13 mouse cellular contexts compared by ENCODE assay signal in genomic region chrX:60780161-60780560, GRCm38 (mm10).
DNase-seq lines count a peak whose midpoint lies in the region; ATAC-seq and TF ChIP-seq lines count a peak whose summit lies in the region.
"Had no signal": no experiment of that assay in that cellular context is flagged by ENCODE, and none has a peak within 500 bp of the region (broad histone marks: within the 10 kb centered on the region; RNA-seq: fewer than 3 reads in every experiment).

No protein-coding gene starts in this region.

- no peaks in the 10 kb centered on the region for H3K27me3 ChIP-seq in kidney, adult 2 months (replicated peaks; ENCODE audit: control insufficient read depth, insufficient read depth, low read length)
- H3K27me3 ChIP-seq in kidney, embryonic 15.5 days = no peaks in the 10 kb centered on the region

- no peaks in the 10 kb centered on the region for H3K36me3 ChIP-seq in kidney, adult 2 months (ENCODE audit: control insufficient read depth, insufficient read depth, low read length)
- H3K36me3 ChIP-seq in kidney, embryonic 15.5 days = no peaks in the 10 kb centered on the region
- H3K36me3 ChIP-seq: hindbrain, embryonic 10.5 days had no signal

- H3K27ac ChIP-seq in kidney, adult 2 months (ENCODE audit: insufficient read depth, low read depth, low read length) = no peak overlapping the region
- H3K27ac ChIP-seq in kidney, embryonic 15.5 days = no peak overlapping the region
- H3K27ac ChIP-seq: hindbrain, embryonic 10.5 days had no signal

- no peak for ATAC-seq in cerebellum, adult (ENCODE audit: insufficient number of reproducible peaks, low FRiP score, low TSS enrichment)
- no peak for ATAC-seq in kidney, embryonic 15.5 days (replicated peaks; ENCODE audit: low FRiP score)
- no peak for ATAC-seq in erythroid progenitor cell, adult 5-6 weeks (replicated peaks; ENCODE audit: low FRiP score, poor library complexity, severe bottlenecking)
- ATAC-seq: lung, postnatal 0 days had no signal

- no peak overlapping the region for H3K4me3 ChIP-seq in kidney, adult 2 months (ENCODE audit: insufficient read depth, low read depth, low read length)
- H3K4me3 ChIP-seq in kidney, embryonic 15.5 days (replicated peaks) = no peak overlapping the region
- H3K4me3 ChIP-seq: hindbrain, embryonic 10.5 days had no signal

- H3K9ac ChIP-seq in kidney, embryonic 15.5 days = no peak overlapping the region

- no peaks in the 10 kb centered on the region for H3K9me3 ChIP-seq in kidney, embryonic 15.5 days (replicated peaks)
- H3K9me3 ChIP-seq: hindbrain, embryonic 10.5 days had no signal

- TF ChIP-seq CTCF in kidney, adult 2 months (conservative IDR thresholded peaks at IDR 0.05; ENCODE audit: insufficient read depth, insufficient read length, low read depth, low read length) = no peak

- peak; percentile 1 to 13 for DNase-seq in cerebellum, adult 18-20 months
- peak; percentile 5 for DNase-seq in kidney, adult 2 months
- peak; percentile 79 to 82 for DNase-seq in cerebellum, postnatal 10 days
- DNase-seq in kidney, postnatal 10 days = peak; percentile 24
- DNase-seq in gastrocnemius, postnatal 4 days (ENCODE audit: low spot score in 2 of 2) = no peak
- DNase-seq: adrenal gland, postnatal 10 days; thymus, adult 18-20 months had no signal

- H3K4me1 ChIP-seq in kidney, adult 2 months (ENCODE audit: control insufficient read depth, insufficient read depth, low read length) = no peaks in the 10 kb centered on the region
- no peaks in the 10 kb centered on the region for H3K4me1 ChIP-seq in kidney, embryonic 15.5 days

- WGBS in kidney, adult 2 months = 33% methylated on average over 2 of the region's 2 CpGs
- WGBS in kidney, embryonic 15.5 days = 54% methylated on average over 2 of the region's 2 CpGs

- no peak for TF ChIP-seq POLR2A in kidney, adult 2 months (IDR thresholded peaks at IDR 0.05; ENCODE audit: low read depth, low read length)

- no peak overlapping the region for H3K4me2 ChIP-seq in kidney, embryonic 15.5 days
- H3K4me2 ChIP-seq: heart, embryonic 11.5 days had no signal

Comparison
In these comparisons a context has a peak if more than half of its experiments do, and no peak if none do; other contexts are left out.
1. DNase-seq: peak in cerebellum, adult 18-20 months (2 of 2), kidney, adult 2 months (single experiment), cerebellum, postnatal 10 days (2 of 2) and kidney, postnatal 10 days (single experiment); none in gastrocnemius, postnatal 4 days (0 of 2).